In genomic region chr3:117574529-117575252, GRCm38 (mm10) we compare ENCODE assay signal across 7 mouse cellular contexts. TPM values are rescaled to one million over a fixed set of nuclear protein-coding genes. Genes with fewer than 3 reads are reported as not detected.
DNase-seq lines count a peak whose midpoint lies in the region; ATAC-seq lines count a peak whose summit lies in the region.

Gene Plppr5 (plus strand): TSS chr3:117574836.

- peak; percentile 24 for DNase-seq in ovary, postnatal 36 days (ENCODE audit: low spot score)
- DNase-seq in ovary, adult 18-20 months (ENCODE audit: low spot score) = no peak
- peak; percentile 34 to 35 for DNase-seq in cerebellum, postnatal 36 days
- DNase-seq in layer of hippocampus, postnatal 25 days (ENCODE audit: extremely low spot score in 1 of 2, low spot score in 1 of 2) = peak in 1 of 2 experiments; percentile 44
- DNase-seq in mesoderm, embryonic 11.5 days (ENCODE audit: low read depth, low spot score) = peak; percentile 8
- DNase-seq in testis, postnatal 14 days (ENCODE audit: low spot score) = peak; percentile 23

- 0 out of 2 replicates have a peak, but pooled peaks have one; percentile 20 for ATAC-seq in granulocyte monocyte progenitor cell, adult 5-6 weeks (replicated peaks; ENCODE audit: poor library complexity, severe bottlenecking)

RNA-seq across cellular contexts. Expression of gene Plppr5, which starts in this region (rescaled TPM):
- total RNA-seq in granulocyte monocyte progenitor cell, adult 5-6 weeks (2014; fragmentation: Nextera tagmentation) = not detected in 2 replicates
- total RNA-seq in granulocyte monocyte progenitor cell, adult 5-6 weeks (2017) = not detected in 2 replicates
- total RNA-seq in layer of hippocampus, postnatal 25 days (2021) = 10 to 100 TPM; 38.1 to 41.8 TPM

Comparison
In these comparisons a context has a peak if more than half of its experiments do, and no peak if none do; other contexts are left out.
1. RNA of gene Plppr5 (total RNA-seq): 38.1 to 41.8 TPM in layer of hippocampus, postnatal 25 days; not detected in granulocyte monocyte progenitor cell, adult 5-6 weeks; every median in the first group is over 10 times any median in the second.
2. Peak in ATAC-seq in granulocyte monocyte progenitor cell, adult 5-6 weeks; RNA of the gene not detected or under 1 TPM.